Mouse (Mus musculus) hindbrain, postnatal 0 days (tissue): ENCODE results near the gene Zfp36l1. TPM values are rescaled to one million over a fixed set of nuclear protein-coding genes. Genes with fewer than 3 reads are reported as not detected.
"Not testable (repeated sequence)": the region's sequence is repeated elsewhere in the genome, so short reads cannot be mapped to it uniquely, and the experiment has no call there.

ENCODE experiments used
- ATAC-seq: fragments of 200-750 bp; cut with Nextera tagmentation; 2 replicates; pipeline ENCODE4 v1.8.0; 2017; ENCODE audit warnings: mild to moderate bottlenecking, moderate TSS enrichment, moderate library complexity
- DNase-seq: peaks from one replicate; pipeline ENCODE4 v3.0.0-alpha.2; 2015; ENCODE audit warnings: low spot score
- H3K27ac ChIP-seq: fragments of 300-500 bp; sonication (generic); 2 replicates; pipeline ENCODE4 v1.5.1; 2014; ENCODE audit warnings: mild to moderate bottlenecking
- H3K27me3 ChIP-seq: fragments of 300-500 bp; sonication (generic); 2 replicates; pipeline ENCODE4 v1.6.1; 2014; ENCODE audit warnings: low read length, mixed read lengths; ENCODE audit not compliant: insufficient read depth
- H3K36me3 ChIP-seq: fragments of 300-500 bp; sonication (generic); 2 replicates; pipeline ENCODE4 v1.6.1; 2014; ENCODE audit warnings: low read length, mixed read lengths; ENCODE audit not compliant: insufficient read depth
- H3K4me1 ChIP-seq: fragments of 300-500 bp; sonication (generic); 2 replicates; pipeline ENCODE4 v1.6.1; 2014; ENCODE audit warnings: antibody characterized with exemption, low read length, mixed read lengths; ENCODE audit not compliant: insufficient read depth
- H3K4me2 ChIP-seq: fragments of 300-500 bp; sonication (generic); 2 replicates; pipeline ENCODE4 v1.6.1; 2014; ENCODE audit warnings: low read depth, mild to moderate bottlenecking, low read length, moderate library complexity, mixed read lengths
- H3K4me3 ChIP-seq: fragments of 300-500 bp; sonication (generic); 2 replicates; pipeline ENCODE4 v1.5.1; 2014; ENCODE audit warnings: low read length
- H3K9ac ChIP-seq: fragments of 300-500 bp; sonication (generic); replicated peaks from 2 replicates; pipeline ENCODE4 v1.6.1; 2014; ENCODE audit warnings: mild to moderate bottlenecking, low read length, moderate library complexity, mixed read lengths
- H3K9me3 ChIP-seq: fragments of 300-500 bp; sonication (generic); 2 replicates; pipeline ENCODE4 v1.6.1; 2016; ENCODE audit warnings: low read length, mixed read lengths
- CTCF ChIP-seq: IDR thresholded peaks from 2 replicates; pipeline ENCODE4 v1.5.1; 2016; ENCODE audit warnings: antibody characterized with exemption, control low read depth, low read depth
- WGBS: fragments of 180-500 bp; shearing (Covaris S2); extraction: QIAGEN DNeasy Blood & Tissue Kit; methylation state at CpG from one replicate; pipeline ENCODE4 v1.1.7; 2014; 5-methylcytosine and 5-hydroxymethylcytosine counted together
- polyA plus RNA-seq: library from polyadenylated mRNA; unstranded; fragments of >200 nt; fragmentation: Nextera tagmentation; extraction: Ambion mirVana; gene quantifications from 2 replicates; pipeline ENCODE4 v1.2.1, GENCODE M21; 2015
- total RNA-seq: library from RNA; depleted of rRNA; stranded (reverse); fragments of >200 nt; gene quantifications from 2 replicates; pipeline ENCODE4 v1.2.3, GENCODE M21; 2014

Gene Zfp36l1
- total and polyA plus RNA-seq, 2 experiments from 2014 or later, result 61.8 to 65.9 TPM

GRCm38 (mm10) chr12:80110546-80110870 is 2.3 kb downstream of the Zfp36l1 start:
- peaks cover 7% of the 10 kb centered on the region; the same call in 1 of the 2 replicates for H3K27me3 ChIP-seq
- H3K36me3 ChIP-seq, result no peaks in the 10 kb centered on the region
- H3K4me3 ChIP-seq, result peak overlapping the region; percentile 79
- peak; percentile 43 for DNase-seq
- H3K9ac ChIP-seq, result peak overlapping the region; percentile 87
- ATAC-seq, result no peak
- H3K27ac ChIP-seq, result peak overlapping the region; percentile 86
- no peaks in the 10 kb centered on the region for H3K9me3 ChIP-seq
- WGBS, result 4% methylated on average over 9 of the region's 9 CpGs
- H3K4me1 ChIP-seq, result no peaks in the 10 kb centered on the region
- TF ChIP-seq CTCF, result no peak
- H3K4me2 ChIP-seq, result peak overlapping the region; percentile 98

- peak overlapping the region; percentile 87 for H3K9ac ChIP-seq
- peak overlapping the region; percentile 86 for H3K27ac ChIP-seq
- peak overlapping the region; percentile 98 for H3K4me2 ChIP-seq
- H3K9me3 ChIP-seq, result no peaks in the 10 kb centered on the region
- ATAC-seq, result no peak
- DNase-seq, result peak; percentile 42
- H3K27me3 ChIP-seq, result peaks cover 7% of the 10 kb centered on the region; the same call in 1 of the 2 replicates
- peak; percentile 34; the same call in 1 of the 2 replicates for TF ChIP-seq CTCF
- H3K4me1 ChIP-seq, result no peaks in the 10 kb centered on the region
- under 1% methylated on average over 52 of the region's 53 CpGs for WGBS
- H3K36me3 ChIP-seq, result no peaks in the 10 kb centered on the region
- peak overlapping the region; percentile 79 for H3K4me3 ChIP-seq
Measured at GRCm38 (mm10) chr12:80109753-80110545, 2.9 kb downstream of the Zfp36l1 start.

GRCm38 (mm10) chr12:80108896-80109668 is 3.7 kb downstream of the Zfp36l1 start:
- H3K9me3 ChIP-seq, H3K27me3 ChIP-seq, H3K4me1 ChIP-seq, H3K36me3 ChIP-seq: not testable (repeated sequence)
- 2% methylated on average over 11 of the region's 11 CpGs for WGBS
- peak overlapping the region; percentile 87; the same call in 1 of the 2 replicates for H3K9ac ChIP-seq
- peak overlapping the region; percentile 79 for H3K4me3 ChIP-seq
- peak overlapping the region; percentile 86 for H3K27ac ChIP-seq
- peak; percentile 51; the same call in 1 of the 2 replicates for ATAC-seq
- DNase-seq, result peak; percentile 88
- peak; percentile 80 for TF ChIP-seq CTCF
- peak overlapping the region; percentile 98 for H3K4me2 ChIP-seq

- no peak overlapping the region for H3K4me3 ChIP-seq
Measured at GRCm38 (mm10) chr12:80106896-80107667, 5.7 kb downstream of the Zfp36l1 start.

GRCm38 (mm10) chr12:80106138-80106895 is 6.5 kb downstream of the Zfp36l1 start:
- TF ChIP-seq CTCF, result no peak
- H3K9ac ChIP-seq, result no peak overlapping the region
- H3K9me3 ChIP-seq, result no peaks in the 10 kb centered on the region
- ATAC-seq (no peak), DNase-seq (no peak)
- H3K36me3 ChIP-seq, result no peaks in the 10 kb centered on the region
- no peak overlapping the region for H3K4me2 ChIP-seq
- H3K27me3 ChIP-seq, result no peaks in the 10 kb centered on the region
- no peak overlapping the region for H3K27ac ChIP-seq
- H3K4me3 ChIP-seq, result no peak overlapping the region
- WGBS, result 81% methylated on average over 4 of the region's 4 CpGs
- H3K4me1 ChIP-seq, result no peaks in the 10 kb centered on the region

More at GRCm38 (mm10) chr12:80106896-80107667, 5.7 kb downstream of the Zfp36l1 start:
- no peak overlapping the region for H3K4me2 ChIP-seq
- no peak for TF ChIP-seq CTCF
- 87% methylated on average over 3 of the region's 3 CpGs for WGBS
- H3K9me3 ChIP-seq, result no peaks in the 10 kb centered on the region
- DNase-seq (no peak), ATAC-seq (no peak)
- no peaks in the 10 kb centered on the region for H3K4me1 ChIP-seq
- no peak overlapping the region for H3K27ac ChIP-seq
- no peaks in the 10 kb centered on the region for H3K36me3 ChIP-seq
- H3K9ac ChIP-seq, result no peak overlapping the region
- H3K27me3 ChIP-seq, result no peaks in the 10 kb centered on the region

- no peak for TF ChIP-seq CTCF
- DNase-seq (no peak), ATAC-seq (no peak)
- H3K27ac ChIP-seq, result no peak overlapping the region
- H3K27me3 ChIP-seq, result no peaks in the 10 kb centered on the region
- H3K36me3 ChIP-seq, result no peaks in the 10 kb centered on the region
- H3K9me3 ChIP-seq, result no peaks in the 10 kb centered on the region
- H3K4me1 ChIP-seq, result no peaks in the 10 kb centered on the region
- H3K4me2 ChIP-seq, result no peak overlapping the region
- no peak overlapping the region for H3K4me3 ChIP-seq
- WGBS, result 62% methylated on average over 5 of the region's 5 CpGs
- no peak overlapping the region for H3K9ac ChIP-seq
Measured at GRCm38 (mm10) chr12:80103521-80103973, 9.3 kb downstream of the Zfp36l1 start.
